Mouse (Mus musculus) stomach, embryonic 14.5 days (tissue): Measurements from ENCODE around the gene Rere. TPM values are rescaled to one million over a fixed set of nuclear protein-coding genes. Genes with fewer than 3 reads are reported as not detected.

Experiments used
- ATAC-seq: fragments of 200-750 bp; cut with Nextera tagmentation; 2 replicates; pipeline ENCODE4 v1.8.0; 2017; ENCODE audit warnings: low read depth, moderate TSS enrichment; ENCODE audit not compliant: insufficient number of reproducible peaks, insufficient read depth, low FRiP score
- H3K27ac ChIP-seq: fragments of 300-500 bp; sonication (generic); 2 replicates; pipeline ENCODE4 v1.5.1; 2014; ENCODE audit warnings: mild to moderate bottlenecking, low read length, moderate library complexity, mixed read lengths
- H3K27me3 ChIP-seq: fragments of 300-500 bp; sonication (generic); 2 replicates; pipeline ENCODE4 v1.6.1; 2014; ENCODE audit warnings: low read length, control low read depth, mixed read lengths; ENCODE audit not compliant: control insufficient read depth, insufficient read depth
- H3K36me3 ChIP-seq: fragments of 300-500 bp; sonication (generic); 2 replicates; pipeline ENCODE4 v1.6.1; 2014; ENCODE audit warnings: mild to moderate bottlenecking, control low read depth, low read length, moderate library complexity, mixed read lengths; ENCODE audit not compliant: control insufficient read depth, insufficient read depth
- H3K4me1 ChIP-seq: fragments of 300-500 bp; sonication (generic); 2 replicates; pipeline ENCODE4 v1.6.1; 2014; ENCODE audit warnings: low read length, control low read depth, mixed read lengths; ENCODE audit not compliant: control insufficient read depth, insufficient read depth
- H3K4me2 ChIP-seq: fragments of 300-500 bp; sonication (generic); replicated peaks from 2 replicates; pipeline ENCODE4 v1.6.1; 2014; ENCODE audit warnings: low read depth, low read length, control low read depth
- H3K4me3 ChIP-seq: fragments of 300-500 bp; sonication (generic); 2 replicates; pipeline ENCODE4 v1.5.1; 2014; ENCODE audit warnings: low read depth, low read length, control low read depth
- H3K9ac ChIP-seq: fragments of 300-500 bp; sonication (generic); replicated peaks from 2 replicates; pipeline ENCODE4 v1.6.1; 2014; ENCODE audit warnings: low read depth, mild to moderate bottlenecking, control low read depth, low read length, moderate library complexity, mixed read lengths
- H3K9me3 ChIP-seq: fragments of 300-500 bp; sonication (generic); 2 replicates; pipeline ENCODE4 v1.6.1; 2016; ENCODE audit warnings: low read depth, low read length, control low read depth; ENCODE audit not compliant: control insufficient read depth
- WGBS: fragments of 180-500 bp; shearing (Covaris S2); extraction: QIAGEN DNeasy Blood & Tissue Kit; methylation state at CpG from one replicate; pipeline ENCODE4 v1.1.7; 2014; 5-methylcytosine and 5-hydroxymethylcytosine counted together
- polyA plus RNA-seq: library from polyadenylated mRNA; unstranded; fragments of >200 nt; fragmentation: Nextera tagmentation; extraction: Ambion mirVana; gene quantifications from 2 replicates; pipeline ENCODE4 v1.2.1, GENCODE M21; 2014

The Rere gene
- polyA plus RNA-seq, 1 experiment from 2014 or later: 41.1 TPM

- no peaks in the 10 kb centered on the region for H3K9me3 ChIP-seq
- H3K36me3 ChIP-seq: no peaks in the 10 kb centered on the region
- ATAC-seq: peak; percentile 56
- H3K27me3 ChIP-seq: no peaks in the 10 kb centered on the region
- no peak overlapping the region for H3K4me2 ChIP-seq
- H3K27ac ChIP-seq: 0 out of 2 replicates have a peak overlapping the region, but pooled peaks have one; percentile 8
- H3K4me3 ChIP-seq: no peak overlapping the region
- H3K9ac ChIP-seq: no peak overlapping the region
- WGBS: 20% methylated on average over 3 of the region's 3 CpGs
- peaks cover 35% of the 10 kb centered on the region for H3K4me1 ChIP-seq
Measured at GRCm38 (mm10) chr4:150576339-150576738, 294.9 kb downstream of the Rere start.

GRCm38 (mm10) chr4:150578021-150578420 is 296.6 kb downstream of the Rere start:
- no peak overlapping the region for H3K4me2 ChIP-seq
- H3K4me1 ChIP-seq: peaks cover 40% of the 10 kb centered on the region
- H3K9me3 ChIP-seq: no peaks in the 10 kb centered on the region
- no peak for ATAC-seq
- no peak overlapping the region for H3K4me3 ChIP-seq
- whole genome bisulfite sequencing: 84% methylated on average over 3 of the region's 3 CpGs
- H3K9ac ChIP-seq: no peak overlapping the region
- no peak overlapping the region for H3K27ac ChIP-seq
- no peaks in the 10 kb centered on the region for H3K36me3 ChIP-seq
- H3K27me3 ChIP-seq: no peaks in the 10 kb centered on the region

DNA sequence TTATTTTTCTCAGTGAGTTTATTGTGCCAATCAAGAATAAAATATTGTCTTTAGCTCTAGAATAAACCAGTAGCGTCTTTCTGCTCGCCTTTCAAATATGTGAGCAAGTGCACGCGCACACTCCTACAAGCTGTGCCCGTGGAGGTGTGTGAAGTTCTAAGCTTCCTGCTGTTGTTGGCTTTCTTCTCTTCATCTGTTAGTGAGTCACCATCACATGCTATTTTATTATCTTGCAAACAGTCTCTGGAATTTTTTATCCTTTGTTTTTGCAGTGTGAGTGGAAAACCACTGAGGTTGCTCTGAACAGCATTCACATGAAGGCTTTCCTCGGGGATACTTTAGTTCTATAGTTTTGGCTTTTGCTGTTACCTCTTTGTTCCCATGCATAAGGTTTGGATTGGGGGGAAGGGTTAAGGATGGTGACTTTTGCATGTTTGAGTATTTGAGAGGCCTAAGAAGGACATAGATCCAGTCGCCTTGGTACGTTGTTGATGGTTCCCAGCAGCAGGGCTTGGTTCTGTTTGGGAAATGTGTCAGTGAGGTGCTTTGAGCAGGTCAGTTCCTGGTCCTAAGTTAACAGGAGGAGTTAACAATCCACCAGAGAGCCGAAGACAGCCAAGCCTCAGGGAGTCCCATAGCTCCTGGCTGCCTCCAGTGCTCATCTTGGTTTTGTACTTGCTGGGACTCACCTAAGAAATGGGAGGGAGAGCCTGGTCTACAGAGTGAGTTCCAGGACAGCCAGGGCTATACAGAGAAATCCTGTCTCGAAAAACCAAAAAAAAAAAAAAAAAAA is 300.7 kb downstream of the Rere start:
- Histone ChIP-seq H3K27ac (peak overlapping the region; percentile 83; the same call in 1 of the 2 replicates), H3K27me3 (no peaks in the 10 kb centered on the region), H3K9ac (no peak overlapping the region), H3K4me2 (no peak overlapping the region), H3K9me3 (no peaks in the 10 kb centered on the region), H3K36me3 (no peaks in the 10 kb centered on the region), H3K4me1 (peaks cover 51% of the 10 kb centered on the region), H3K4me3 (no peak overlapping the region)
- WGBS: 51% methylated on average over 10 of the region's 10 CpGs
- ATAC-seq: no peak

DNA sequence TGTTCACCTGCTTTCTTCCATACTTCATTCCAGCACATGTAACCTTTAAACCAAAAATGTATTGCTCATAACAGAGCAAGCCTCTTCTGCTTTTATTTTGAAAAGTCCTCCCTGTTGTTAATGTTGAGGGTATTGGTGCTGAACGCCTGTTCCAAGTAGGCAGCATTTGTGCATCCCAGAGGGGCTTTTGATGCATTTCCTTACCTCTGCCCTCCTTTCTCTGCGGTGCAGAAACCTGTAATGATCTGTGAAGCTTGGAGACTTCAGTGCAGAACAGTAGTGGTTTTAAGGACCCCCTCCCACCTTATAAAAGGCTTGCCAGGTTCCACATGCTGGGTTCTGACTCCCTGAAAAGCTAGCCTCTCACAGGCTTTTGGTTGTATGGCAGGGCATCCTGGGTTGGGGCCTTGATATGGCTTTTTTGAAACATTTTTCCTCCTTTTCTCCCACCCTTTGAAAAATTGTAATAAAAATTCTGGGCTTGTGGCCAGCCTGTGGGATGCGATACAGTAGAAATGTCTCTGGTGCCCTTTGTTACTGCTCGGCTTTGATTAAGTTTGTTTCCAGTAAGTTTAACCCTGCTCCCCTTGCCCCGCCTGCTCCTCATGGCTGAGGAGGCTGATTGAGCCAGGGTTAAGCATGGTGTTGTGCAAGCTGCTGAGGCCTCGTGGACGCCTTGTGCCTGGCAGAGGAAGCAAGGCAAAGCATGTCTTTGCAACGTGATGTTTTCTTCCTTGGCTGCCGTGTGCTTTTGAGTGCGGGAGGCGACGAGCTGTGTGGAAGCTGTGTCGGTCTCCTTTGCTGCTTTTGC is 301.7 kb downstream of the Rere start:
- Histone ChIP-seq H3K27me3 (no peaks in the 10 kb centered on the region), H3K9me3 (no peaks in the 10 kb centered on the region), H3K9ac (no peak overlapping the region), H3K4me2 (peak overlapping the region; percentile 12; the same call in 1 of the 2 replicates), H3K27ac (peak overlapping the region; percentile 83), H3K4me1 (peaks cover 61% of the 10 kb centered on the region), H3K4me3 (no peak overlapping the region), H3K36me3 (no peaks in the 10 kb centered on the region)
- peak; percentile 87; the same call in 1 of the 2 replicates for ATAC-seq
- 7% methylated on average over 13 of the region's 13 CpGs for WGBS

DNA sequence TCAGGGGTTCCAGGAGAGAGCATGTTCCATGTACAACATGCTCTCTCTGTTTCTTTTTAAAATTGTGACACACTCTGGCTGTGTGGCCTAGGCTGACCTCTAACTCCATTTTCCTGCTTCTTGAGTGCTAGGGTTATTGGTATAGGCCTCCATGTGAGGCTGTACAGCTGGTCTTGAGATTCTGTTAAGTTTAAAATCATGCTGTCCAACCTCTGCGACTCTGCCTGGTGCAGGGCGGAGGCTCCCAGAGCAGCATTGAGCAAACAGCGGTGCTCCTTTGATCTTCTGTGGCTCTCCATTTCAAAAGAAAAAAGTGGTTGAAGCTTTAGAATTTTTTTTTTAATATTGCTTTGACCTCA is 302.3 kb downstream of the Rere start:
- WGBS: 9% methylated on average over 3 of the region's 3 CpGs
- H3K4me2 ChIP-seq: peak overlapping the region; percentile 12; the same call in 1 of the 2 replicates

GRCm38 (mm10) chr4:150585800-150586199 is 304.4 kb downstream of the Rere start:
- no peak overlapping the region for H3K9ac ChIP-seq
- ATAC-seq: no peak
- no peaks in the 10 kb centered on the region for H3K36me3 ChIP-seq
- peaks cover 74% of the 10 kb centered on the region for H3K4me1 ChIP-seq
- WGBS: 88% methylated on average over 2 of the region's 2 CpGs
- no peak overlapping the region for H3K4me3 ChIP-seq
- no peak overlapping the region for H3K4me2 ChIP-seq
- H3K27me3 ChIP-seq: no peaks in the 10 kb centered on the region
- H3K27ac ChIP-seq: no peak overlapping the region
- no peaks in the 10 kb centered on the region for H3K9me3 ChIP-seq

More for the DNA sequence above, 302.3 kb downstream of the Rere start:
- Histone ChIP-seq H3K4me1 (peaks cover 63% of the 10 kb centered on the region), H3K9me3 (no peaks in the 10 kb centered on the region), H3K9ac (no peak overlapping the region), H3K36me3 (no peaks in the 10 kb centered on the region), H3K27ac (peak overlapping the region; percentile 83), H3K27me3 (no peaks in the 10 kb centered on the region), H3K4me3 (no peak overlapping the region)
- ATAC-seq: peak; percentile 90

DNA sequence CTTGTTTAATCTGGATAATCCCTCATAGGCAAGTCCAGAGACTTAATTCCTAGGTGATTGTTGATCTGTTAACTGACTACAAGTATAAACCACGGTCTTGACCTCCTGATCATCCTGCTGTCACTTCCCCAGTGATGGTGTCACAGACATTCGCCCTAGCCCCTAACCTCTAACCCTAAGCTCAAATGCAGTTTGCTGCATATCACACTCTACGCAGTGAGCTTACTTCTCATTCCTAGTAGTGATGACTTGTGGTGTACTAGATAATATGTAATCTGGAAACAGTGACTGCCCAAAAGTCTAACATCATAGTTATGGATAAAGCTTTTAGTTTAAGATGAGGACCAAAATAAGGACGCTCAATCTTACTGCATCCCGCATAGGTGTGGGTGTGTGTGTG is 304.8 kb downstream of the Rere start:
- Histone ChIP-seq H3K27me3 (no peaks in the 10 kb centered on the region), H3K4me2 (no peak overlapping the region), H3K4me3 (no peak overlapping the region), H3K36me3 (no peaks in the 10 kb centered on the region), H3K9me3 (no peaks in the 10 kb centered on the region), H3K4me1 (peaks cover 79% of the 10 kb centered on the region), H3K27ac (no peak overlapping the region), H3K9ac (no peak overlapping the region)
- ATAC-seq: no peak
- 78% methylated on average over 5 of the region's 5 CpGs for WGBS

DNA sequence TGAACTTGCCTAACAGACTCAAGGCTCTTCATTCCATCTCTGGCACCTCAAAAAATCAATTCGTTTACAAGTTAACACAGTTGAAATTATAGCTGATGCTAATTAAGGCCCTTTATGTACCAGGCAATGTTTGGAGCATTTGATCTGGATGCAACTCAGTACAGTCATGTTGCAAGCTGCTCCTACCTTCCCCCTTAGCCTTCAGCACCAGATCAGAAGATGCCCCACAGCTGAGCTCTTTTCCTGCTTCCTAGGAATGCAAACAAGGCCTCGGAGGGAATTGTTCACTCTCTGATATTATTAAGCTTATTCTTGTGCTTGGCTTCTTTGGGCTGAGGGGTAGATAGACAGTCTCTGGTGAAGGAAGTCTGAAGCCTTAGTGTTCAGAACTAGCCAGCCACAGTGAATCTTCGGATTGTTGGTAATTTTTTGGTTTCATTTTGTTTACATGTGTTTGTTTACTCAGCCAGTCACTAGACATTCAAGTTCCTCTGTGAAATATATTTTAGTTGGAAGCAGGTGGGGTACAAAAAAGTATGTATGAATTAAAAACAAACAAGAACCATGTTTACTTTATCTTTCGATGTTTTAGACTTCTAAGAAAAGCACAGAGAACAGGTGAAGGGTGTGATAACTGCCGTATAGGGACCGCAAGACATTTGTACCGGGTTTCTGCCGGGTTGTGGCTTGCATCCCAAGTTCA is 306.3 kb downstream of the Rere start:
- H3K4me3 ChIP-seq: no peak overlapping the region
- ATAC-seq: no peak
- no peaks in the 10 kb centered on the region for H3K36me3 ChIP-seq
- no peaks in the 10 kb centered on the region for H3K27me3 ChIP-seq
- H3K27ac ChIP-seq: peak overlapping the region; percentile 24; the same call in 1 of the 2 replicates
- WGBS: 55% methylated on average over 8 of the region's 8 CpGs
- no peak overlapping the region for H3K9ac ChIP-seq
- no peak overlapping the region for H3K4me2 ChIP-seq
- no peaks in the 10 kb centered on the region for H3K9me3 ChIP-seq
- peaks cover 74% of the 10 kb centered on the region for H3K4me1 ChIP-seq
